Mouse (Mus musculus) megakaryocyte-erythroid progenitor cell, adult 5-6 weeks (primary cell): Measurements from ENCODE around the gene Pax3. TPM values are rescaled to one million over a fixed set of nuclear protein-coding genes. Genes with fewer than 3 reads are reported as not detected.

Source experiments
- ATAC-seq: replicated peaks from 2 replicates; pipeline ENCODE4 v1.8.0; 2016; ENCODE audit warnings: mild to moderate bottlenecking, inconsistent platforms; ENCODE audit not compliant: severe bottlenecking, poor library complexity, low FRiP score, low TSS enrichment
- total RNA-seq, 2 experiments: library from RNA; stranded (forward) in 1 of 2; stranded (reverse) in 1 of 2; fragments of 200-1000, 215-1000 nt in 1 of 2; fragments of >200 nt in 1 of 2; fragmentation: Nextera tagmentation in 1 of 2; gene quantifications; 2 replicates each; pipeline ENCODE4 v1.2.3; 2014 to 2017

The Pax3 gene
- total RNA-seq, 2 experiments from 2014 or later, result not detected

DNA sequence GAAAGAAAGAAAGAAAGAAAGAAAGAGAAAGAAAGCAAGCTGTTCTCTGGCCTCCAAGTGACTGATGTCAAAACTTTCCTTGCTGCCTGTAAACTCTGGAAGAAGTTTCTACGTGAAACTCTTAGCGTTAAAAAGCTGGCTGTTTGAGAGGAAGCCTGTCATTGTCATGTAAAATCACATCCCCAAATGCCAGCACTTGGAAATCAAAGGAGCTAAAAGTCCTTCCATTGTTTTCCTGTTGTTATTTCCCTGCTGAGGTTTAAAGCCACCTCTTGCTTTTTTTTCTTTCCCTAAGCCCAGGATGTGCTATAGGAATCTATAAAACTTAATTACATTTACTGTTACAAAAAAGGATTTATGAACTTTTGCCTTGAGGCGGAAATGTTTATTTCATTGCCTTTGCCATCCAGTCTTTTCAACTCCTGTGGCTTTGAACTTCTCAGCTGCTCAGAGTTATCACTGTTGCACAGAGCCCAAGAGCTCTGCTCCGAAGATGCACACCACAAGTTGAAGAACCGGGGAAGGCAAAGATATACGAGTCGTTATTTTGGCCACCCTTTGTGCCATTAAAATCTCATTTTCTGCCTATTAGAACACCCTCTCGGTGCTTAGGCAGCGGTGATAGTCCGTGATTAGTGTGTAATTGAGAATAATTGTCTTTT is 76.9 kb downstream of the Pax3 start:
- ATAC-seq, result no peak

DNA sequence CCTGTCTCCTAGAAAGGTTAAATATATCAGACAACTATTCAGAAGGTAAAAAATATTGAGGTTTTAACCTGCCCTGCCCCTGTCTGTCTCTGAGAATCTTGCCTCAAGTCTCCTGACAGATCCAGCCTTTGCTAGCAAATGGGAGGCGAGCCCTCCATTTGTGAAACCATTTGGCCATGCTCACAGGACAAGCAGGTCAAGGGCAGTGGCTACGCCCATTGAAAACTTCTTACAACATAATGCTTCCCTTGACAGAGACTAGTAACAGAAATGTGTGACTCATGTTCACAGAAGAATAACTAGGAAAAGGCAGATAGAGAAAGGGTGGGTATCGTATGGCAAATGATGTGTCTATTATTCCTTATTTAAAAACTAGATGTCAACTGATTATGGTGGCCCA is 80.9 kb downstream of the Pax3 start:
- no peak for ATAC-seq

DNA sequence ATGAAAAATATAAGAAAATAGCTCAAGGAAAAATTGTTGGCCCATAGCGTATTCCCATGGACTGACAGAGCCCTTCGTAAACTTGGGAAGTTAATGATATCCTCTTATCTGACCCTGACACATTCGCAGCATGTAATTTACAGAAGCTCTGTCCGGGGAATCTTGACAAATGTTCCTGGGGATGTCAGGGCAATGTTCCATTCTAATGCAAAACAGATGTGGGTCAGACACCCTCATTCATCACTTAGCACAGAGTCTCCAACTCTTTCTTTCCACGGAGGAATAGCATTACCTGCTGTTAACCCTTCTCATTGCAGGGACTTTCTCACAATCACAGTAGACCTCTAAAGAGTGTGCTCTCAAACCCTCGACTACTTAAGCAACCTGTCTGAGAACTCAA is 86.6 kb downstream of the Pax3 start:
- ATAC-seq, result no peak

DNA sequence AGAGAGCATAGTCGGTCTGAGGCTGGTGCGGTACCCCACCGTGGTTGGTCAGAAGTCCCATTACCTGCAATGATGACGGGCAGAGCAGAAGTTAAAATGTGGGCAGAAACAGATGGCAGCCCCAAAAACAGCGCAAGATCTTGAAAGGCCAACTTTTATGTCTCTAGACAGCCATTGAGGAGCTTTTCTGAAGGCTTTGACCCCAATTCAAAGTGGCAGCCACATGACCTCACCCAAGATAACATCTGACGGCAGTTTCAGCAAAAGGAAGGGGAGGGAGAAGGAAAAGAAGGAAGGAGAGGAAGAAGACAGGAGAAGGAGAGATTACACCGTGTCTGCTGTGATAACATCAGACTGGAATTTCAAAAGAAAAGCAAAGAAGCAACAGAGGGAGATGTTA is 93.4 kb downstream of the Pax3 start:
- no peak for ATAC-seq

DNA sequence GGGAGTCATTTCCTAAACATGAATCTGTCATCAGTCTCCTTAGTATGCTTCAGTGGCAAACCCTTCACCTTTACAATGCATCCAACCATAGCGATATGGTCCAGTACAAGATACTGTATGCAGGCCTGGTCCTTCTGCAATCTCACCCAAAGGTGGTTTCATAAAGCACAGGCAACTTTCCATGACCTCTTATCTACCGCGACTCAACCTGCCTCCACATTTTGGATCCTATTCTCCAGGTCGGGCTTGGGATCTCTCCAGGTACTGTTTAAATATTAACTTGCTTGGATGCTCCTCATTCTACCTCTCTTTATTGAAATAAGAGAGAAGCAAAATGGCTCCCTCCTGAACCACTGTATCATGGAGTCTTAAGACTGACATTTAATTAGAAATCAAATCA is 103.3 kb downstream of the Pax3 start:
- no peak for ATAC-seq

DNA sequence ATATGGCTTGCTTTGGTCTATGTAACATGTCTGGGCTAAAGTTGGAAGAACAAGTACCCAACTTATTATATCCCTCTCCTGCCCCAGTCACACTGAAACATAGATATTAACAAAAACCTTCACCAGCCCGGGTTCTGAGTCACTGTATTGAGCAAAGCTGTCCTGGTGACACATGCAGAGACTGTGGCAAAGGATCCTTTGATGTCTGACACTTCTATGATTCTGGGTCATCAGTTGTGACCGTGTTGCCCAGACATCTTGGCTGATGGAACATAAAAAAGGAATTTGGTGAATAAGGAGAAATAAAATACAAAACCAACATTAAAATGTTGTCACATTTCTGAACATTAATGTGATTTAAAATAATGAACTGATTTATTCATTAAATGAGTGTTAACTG is 108.3 kb downstream of the Pax3 start:
- ATAC-seq, result no peak

DNA sequence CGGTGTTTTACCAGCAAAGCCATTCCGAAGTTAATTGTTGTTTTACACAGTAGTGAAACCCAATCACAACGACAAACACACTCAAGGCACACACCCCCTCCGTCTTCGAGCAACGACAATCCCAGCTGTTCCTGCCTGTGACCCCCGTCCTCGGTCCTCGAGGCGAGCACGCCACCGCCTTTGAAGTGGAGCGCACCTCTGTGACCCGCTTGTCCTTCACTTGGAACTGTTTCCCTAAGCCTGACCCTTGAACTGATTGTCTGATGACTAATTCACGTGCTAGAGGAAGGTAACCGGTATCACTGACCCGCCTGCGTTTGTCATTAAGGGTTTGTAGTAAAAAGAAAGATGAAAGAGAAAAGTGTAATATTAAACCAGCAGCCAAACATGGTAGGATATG is 115.2 kb downstream of the Pax3 start:
- ATAC-seq, result no peak

DNA sequence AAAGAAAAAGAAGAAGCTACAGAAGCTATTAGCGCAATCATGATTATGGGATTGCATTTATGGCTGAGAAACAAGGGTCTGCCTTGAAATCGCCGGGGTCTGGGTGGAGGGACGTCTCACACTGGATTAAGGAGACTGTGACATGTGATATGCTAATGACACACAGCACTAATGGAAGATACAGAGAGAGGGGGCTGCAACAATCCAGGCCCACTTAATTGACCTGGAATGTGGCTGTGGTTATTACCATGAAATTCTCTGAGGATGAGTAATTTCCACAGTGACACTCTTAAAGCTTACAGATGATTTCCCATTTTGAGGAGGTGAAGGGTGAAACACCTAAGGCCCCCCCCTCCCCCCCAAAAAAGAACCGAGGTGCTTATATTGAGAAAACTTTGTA is 136.1 kb downstream of the Pax3 start:
- no peak for ATAC-seq

DNA sequence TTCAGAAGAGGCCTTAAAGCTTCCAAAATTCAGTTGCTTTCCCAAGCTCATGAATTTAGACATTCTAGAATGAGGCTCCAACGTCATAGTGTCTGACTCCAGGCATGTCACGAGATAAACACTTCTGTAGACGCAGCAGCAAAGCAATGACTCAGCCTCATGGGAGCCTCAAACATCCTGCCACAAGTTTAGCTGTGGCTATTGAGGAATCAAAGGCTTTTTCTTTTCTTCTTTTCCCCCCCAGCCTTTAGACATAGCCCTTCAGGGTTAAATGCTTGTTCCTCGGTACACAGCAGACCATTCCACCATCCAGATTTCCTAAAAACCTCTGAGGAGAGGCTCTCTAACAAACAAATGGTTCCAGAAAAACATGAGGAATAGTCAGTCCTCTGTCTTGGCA is 139.0 kb downstream of the Pax3 start:
- ATAC-seq, result no peak

DNA sequence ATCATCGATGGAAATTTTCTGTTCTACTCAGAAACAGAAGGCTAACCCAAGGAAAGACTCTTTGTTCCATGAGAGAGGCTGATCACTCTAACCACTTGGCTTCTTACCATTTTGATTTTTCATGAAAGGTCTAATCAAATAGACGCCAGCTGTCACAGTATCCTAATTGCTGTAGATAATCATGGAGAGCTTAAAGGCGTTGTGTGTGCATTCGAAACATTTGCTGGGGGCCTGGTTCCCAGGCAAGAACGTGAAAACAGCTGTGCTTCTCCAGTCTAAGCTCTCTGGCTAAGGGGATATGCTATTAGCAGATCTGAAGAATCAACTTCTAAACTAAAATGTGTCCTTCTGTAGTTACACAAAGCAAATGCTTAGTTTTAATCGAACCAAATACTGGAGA is 143.3 kb downstream of the Pax3 start:
- ATAC-seq, result no peak

Other genes starting within 250 kb of the Pax3 start
- not detected in 2 replicates for gene Sgpp2, start 113.2 kb upstream of the Pax3 start, total RNA-seq (2014; fragmentation: Nextera tagmentation)
- not detected in 2 replicates for gene Sgpp2, start 113.2 kb upstream of the Pax3 start, total RNA-seq (2017)